Mouse (Mus musculus) intestine, embryonic 16.5 days (tissue): Measurements from ENCODE around the gene Ube2v1. TPM values are rescaled to one million over a fixed set of nuclear protein-coding genes. Genes with fewer than 3 reads are reported as not detected.

Experiments
- ATAC-seq: fragments of 200-750 bp; cut with Nextera tagmentation; 2 replicates; pipeline ENCODE4 v1.8.0; 2017; ENCODE audit warnings: moderate TSS enrichment, moderate library complexity
- H3K27ac ChIP-seq: fragments of 300-500 bp; sonication (generic); 2 replicates; pipeline ENCODE4 v1.5.1; 2014; ENCODE audit warnings: mild to moderate bottlenecking, low read length
- H3K27me3 ChIP-seq: fragments of 300-500 bp; sonication (generic); replicated peaks from 2 replicates; pipeline ENCODE4 v1.6.1; 2014; ENCODE audit warnings: low read length, control low read depth, mixed read lengths; ENCODE audit not compliant: control insufficient read depth, insufficient read depth
- H3K36me3 ChIP-seq: fragments of 300-500 bp; sonication (generic); 2 replicates; pipeline ENCODE4 v1.6.1; 2014; ENCODE audit warnings: low read length, control low read depth; ENCODE audit not compliant: control insufficient read depth, insufficient read depth
- H3K4me1 ChIP-seq: fragments of 300-500 bp; sonication (generic); 2 replicates; pipeline ENCODE4 v1.6.1; 2014; ENCODE audit warnings: low read length, control low read depth, mixed read lengths; ENCODE audit not compliant: control insufficient read depth, insufficient read depth
- H3K4me2 ChIP-seq: fragments of 300-500 bp; sonication (generic); 2 replicates; pipeline ENCODE4 v1.6.1; 2014; ENCODE audit warnings: low read depth, low read length, control low read depth
- H3K4me3 ChIP-seq: fragments of 300-500 bp; sonication (generic); 2 replicates; pipeline ENCODE4 v1.5.1; 2014; ENCODE audit warnings: mild to moderate bottlenecking, low read length
- H3K9ac ChIP-seq: fragments of 300-500 bp; sonication (generic); 2 replicates; pipeline ENCODE4 v1.6.1; 2014; ENCODE audit warnings: low read depth, low read length
- H3K9me3 ChIP-seq: fragments of 300-500 bp; sonication (generic); 2 replicates; pipeline ENCODE4 v1.6.1; 2016; ENCODE audit warnings: low read length, control low read depth; ENCODE audit not compliant: control insufficient read depth
- WGBS: fragments of 180-500 bp; shearing (Covaris S2); extraction: QIAGEN DNeasy Blood & Tissue Kit; methylation state at CpG from one replicate; pipeline ENCODE4 v1.1.7; 2014; 5-methylcytosine and 5-hydroxymethylcytosine counted together
- polyA plus RNA-seq: library from polyadenylated mRNA; unstranded; fragments of >200 nt; fragmentation: Nextera tagmentation; extraction: Ambion mirVana; gene quantifications from 2 replicates; pipeline ENCODE4 v1.2.1, GENCODE M21; 2015

Ube2v1 gene
- polyA plus RNA-seq, 1 experiment from 2014 or later, result 293 TPM

DNA sequence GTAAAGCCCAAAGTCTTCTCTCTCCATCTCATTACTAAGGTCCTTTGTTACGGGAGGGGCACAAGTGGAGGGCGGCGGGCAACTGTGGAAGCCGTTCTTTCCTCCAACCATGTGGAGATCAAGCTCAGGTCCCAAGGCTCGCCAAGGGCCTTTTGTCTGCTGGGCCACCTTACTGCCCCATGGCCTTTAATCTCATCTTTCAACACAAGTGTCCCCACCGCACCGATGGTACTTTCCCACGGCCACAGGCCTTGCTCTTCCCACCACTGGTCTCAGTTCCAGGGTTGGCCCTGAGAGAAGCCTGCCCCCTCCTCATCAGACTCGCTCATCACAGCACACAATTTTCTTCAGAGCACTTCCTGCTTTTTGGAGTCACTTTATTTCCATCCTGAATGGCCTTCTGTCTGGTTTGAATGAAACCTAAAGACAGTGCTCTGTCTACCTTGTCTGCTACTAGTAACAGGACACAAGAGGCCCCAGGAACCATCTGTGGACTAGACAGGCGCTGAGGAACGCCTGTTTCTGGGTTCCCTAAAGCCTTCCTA lies 2.2 kb downstream of the Ube2v1 start:
- Histone ChIP-seq H3K9me3 (no peaks in the 10 kb centered on the region), H3K9ac (peak overlapping the region; percentile 96), H3K27me3 (no peaks in the 10 kb centered on the region), H3K4me2 (peak overlapping the region; percentile 95), H3K36me3 (0 out of 2 replicates have a peak, but pooled peaks cover 4% of the 10 kb centered on the region), H3K4me1 (peaks cover 48% of the 10 kb centered on the region), H3K4me3 (peak overlapping the region; percentile 92), H3K27ac (peak overlapping the region; percentile 60)
- ATAC-seq, result no peak
- WGBS, result 69% methylated on average over 11 of the region's 11 CpGs

DNA sequence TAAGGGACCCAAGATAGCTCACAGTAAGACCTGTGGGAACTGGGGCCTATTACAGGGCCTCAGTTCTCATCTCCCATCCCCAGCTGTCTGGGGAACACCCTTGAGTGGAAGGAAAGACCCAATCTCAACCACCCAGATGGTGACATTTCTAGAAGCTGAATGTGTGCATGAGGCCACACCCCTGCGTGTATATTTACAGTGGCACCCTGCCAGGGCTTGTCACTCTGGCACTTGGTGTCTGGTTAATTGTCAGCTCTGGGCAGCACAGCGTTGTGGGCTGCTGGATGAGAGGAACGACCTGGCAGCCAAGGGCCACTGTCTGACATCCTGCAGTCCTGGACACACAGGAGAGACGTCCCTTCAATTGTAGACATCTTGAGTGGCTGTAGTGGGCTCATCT lies 3.0 kb downstream of the Ube2v1 start:
- Histone ChIP-seq H3K4me3 (no peak overlapping the region), H3K4me2 (no peak overlapping the region), H3K9me3 (no peaks in the 10 kb centered on the region), H3K27ac (peak overlapping the region; percentile 60; the same call in 1 of the 2 replicates), H3K27me3 (no peaks in the 10 kb centered on the region), H3K9ac (no peak overlapping the region), H3K4me1 (peaks cover 47% of the 10 kb centered on the region), H3K36me3 (0 out of 2 replicates have a peak, but pooled peaks cover 4% of the 10 kb centered on the region)
- ATAC-seq, result peak; percentile 30
- 27% methylated on average over 4 of the region's 4 CpGs for WGBS

DNA sequence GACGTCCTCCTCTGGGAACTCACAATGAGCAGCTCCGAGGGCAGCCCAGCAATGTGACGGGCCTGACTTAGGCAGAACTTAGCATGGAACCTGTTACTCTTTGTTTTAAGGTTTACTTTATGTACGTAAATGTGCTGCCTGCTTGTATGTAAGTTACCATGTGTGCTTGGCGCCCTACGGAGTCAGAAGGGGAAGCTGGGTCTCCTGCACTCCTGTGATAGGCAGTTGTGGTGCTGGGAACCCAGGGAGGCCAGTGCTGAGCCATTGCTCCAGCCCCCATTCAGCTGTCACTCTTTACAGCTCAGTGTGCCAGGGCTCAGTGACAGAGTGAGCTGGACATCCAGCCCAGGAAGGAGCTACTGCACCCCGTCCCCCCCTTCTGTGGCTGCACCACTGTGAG lies 4.9 kb downstream of the Ube2v1 start:
- WGBS, result 87% methylated on average over 7 of the region's 7 CpGs
- Histone ChIP-seq H3K9ac (no peak overlapping the region), H3K4me1 (peaks cover 37% of the 10 kb centered on the region)

DNA sequence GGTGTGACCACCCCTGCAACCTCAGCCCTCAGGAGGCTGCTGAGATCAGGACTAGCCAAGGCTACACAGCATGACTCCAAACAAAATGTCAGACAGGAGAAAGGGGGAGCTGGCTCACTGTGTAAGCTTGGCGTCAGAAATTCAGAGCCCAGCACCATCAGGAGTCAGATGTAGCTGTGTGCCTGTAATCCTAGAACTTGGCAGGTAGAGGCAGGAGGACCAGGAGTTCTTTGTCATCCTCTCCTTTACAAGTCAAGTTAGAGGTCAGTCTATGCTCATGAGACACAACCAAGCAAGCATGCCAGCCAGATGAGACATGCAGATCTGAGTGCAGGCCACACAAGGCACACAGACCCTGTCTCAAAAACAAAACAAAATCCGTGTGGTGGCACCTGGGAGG lies 6.2 kb downstream of the Ube2v1 start:
- H3K27me3 ChIP-seq, result no peaks in the 10 kb centered on the region
- peaks cover 42% of the 10 kb centered on the region for H3K4me1 ChIP-seq
- H3K4me2 ChIP-seq, result no peak overlapping the region
- no peaks in the 10 kb centered on the region for H3K9me3 ChIP-seq
- no peak for ATAC-seq
- WGBS, result 48% methylated on average over 2 of the region's 2 CpGs
- H3K9ac ChIP-seq, result 0 out of 2 replicates have a peak overlapping the region, but pooled peaks have one; percentile 29
- H3K4me3 ChIP-seq, result no peak overlapping the region
- H3K36me3 ChIP-seq, result 0 out of 2 replicates have a peak, but pooled peaks cover 4% of the 10 kb centered on the region
- H3K27ac ChIP-seq, result no peak overlapping the region

More for the DNA sequence above, 4.9 kb downstream of the Ube2v1 start:
- Histone ChIP-seq H3K27me3 (no peaks in the 10 kb centered on the region), H3K4me3 (no peak overlapping the region), H3K9me3 (no peaks in the 10 kb centered on the region), H3K36me3 (0 out of 2 replicates have a peak, but pooled peaks cover 4% of the 10 kb centered on the region), H3K27ac (no peak overlapping the region), H3K4me2 (no peak overlapping the region)
- no peak for ATAC-seq

DNA sequence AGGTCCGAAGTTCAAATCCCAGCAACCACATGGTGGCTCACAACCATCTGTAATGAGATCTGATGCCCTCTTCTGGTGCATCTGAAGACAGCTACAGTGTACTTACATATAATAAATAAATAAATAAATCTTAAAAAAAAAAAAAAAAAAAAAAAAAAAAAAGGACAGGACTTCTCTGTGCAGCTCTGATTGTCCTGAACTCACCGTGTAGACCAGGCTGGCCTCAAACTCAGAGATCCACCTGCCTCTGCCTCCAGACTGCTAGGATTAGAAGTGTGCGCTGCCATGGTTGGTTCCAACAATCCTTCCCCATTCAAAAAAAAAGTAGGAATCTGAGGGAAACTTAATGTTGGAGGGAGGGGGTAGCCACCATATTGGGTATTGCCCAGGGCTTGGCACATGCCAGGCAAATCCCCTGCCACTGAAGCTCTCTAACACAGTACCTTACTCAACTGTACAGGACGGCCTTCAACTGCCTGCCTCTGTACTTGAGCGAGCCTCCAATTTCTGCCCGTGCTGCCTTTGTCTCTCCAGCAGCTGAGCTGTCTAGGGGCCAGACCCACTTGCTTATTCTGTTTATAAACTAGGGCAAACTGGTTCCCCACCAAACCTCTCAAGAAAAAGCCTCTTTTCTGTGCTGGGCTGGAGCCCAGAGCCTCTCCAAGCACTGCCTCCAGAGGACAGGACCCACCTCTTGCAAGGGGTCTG lies 7.4 kb downstream of the Ube2v1 start:
- 0 out of 2 replicates have a peak, but pooled peaks cover 4% of the 10 kb centered on the region for H3K36me3 ChIP-seq
- no peak overlapping the region for H3K9ac ChIP-seq
- no peak overlapping the region for H3K4me2 ChIP-seq
- no peak overlapping the region for H3K4me3 ChIP-seq
- H3K27me3 ChIP-seq, result no peaks in the 10 kb centered on the region
- H3K4me1 ChIP-seq, result peaks cover 30% of the 10 kb centered on the region
- H3K27ac ChIP-seq, result no peak overlapping the region; the same call in 1 of the 2 replicates
- ATAC-seq, result no peak
- H3K9me3 ChIP-seq, result no peaks in the 10 kb centered on the region
- WGBS, result 85% methylated on average over 6 of the region's 6 CpGs

DNA sequence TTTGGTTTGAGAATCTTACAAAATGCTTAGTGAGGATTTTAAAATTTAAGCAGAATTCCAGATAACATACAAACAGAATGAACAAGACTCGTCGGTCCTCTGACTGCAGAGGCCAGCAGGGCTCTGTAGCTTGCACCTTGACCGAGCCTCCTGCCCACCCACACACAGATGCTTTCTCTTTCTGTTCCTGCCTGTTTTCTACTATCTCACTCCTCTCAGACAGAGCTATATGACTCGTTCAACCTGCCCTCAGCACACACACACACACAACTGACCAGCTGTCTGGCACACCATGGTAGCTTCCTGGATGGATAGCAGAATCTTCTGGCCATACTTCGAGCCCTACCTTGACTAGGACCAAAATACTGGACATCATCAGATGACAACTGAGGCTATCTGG lies 8.9 kb downstream of the Ube2v1 start:
- 0 out of 2 replicates have a peak, but pooled peaks cover 4% of the 10 kb centered on the region for H3K36me3 ChIP-seq
- no peak overlapping the region; the same call in 1 of the 2 replicates for H3K27ac ChIP-seq

DNA sequence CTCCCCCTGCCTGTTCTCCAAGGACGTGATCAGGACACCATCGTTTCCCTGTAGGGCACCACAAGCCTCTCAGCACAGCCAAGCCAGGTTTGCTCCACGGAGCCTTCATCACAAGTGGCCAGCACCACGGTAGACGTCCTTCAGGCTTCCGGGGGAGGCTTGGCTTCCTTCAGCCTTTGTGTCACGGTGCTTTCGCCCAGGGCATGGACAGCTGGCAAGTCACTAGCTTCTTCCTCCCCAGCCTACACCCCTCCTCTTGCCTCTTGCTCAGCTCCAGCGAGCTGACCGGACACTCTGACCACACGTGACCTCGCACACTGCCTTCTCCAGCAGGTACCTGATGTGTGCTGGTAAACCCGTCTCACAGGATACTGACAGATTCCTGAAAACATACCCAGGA lies 9.5 kb downstream of the Ube2v1 start:
- no peak overlapping the region for H3K9ac ChIP-seq
- no peak for ATAC-seq
- no peak overlapping the region for H3K4me3 ChIP-seq
- 0 out of 2 replicates have a peak, but pooled peaks cover under 1% of the 10 kb centered on the region for H3K36me3 ChIP-seq
- H3K4me2 ChIP-seq, result no peak overlapping the region
- 76% methylated on average over 13 of the region's 13 CpGs for WGBS
- no peak overlapping the region for H3K27ac ChIP-seq
- H3K4me1 ChIP-seq, result peaks cover 18% of the 10 kb centered on the region; the same call in 1 of the 2 replicates
- H3K9me3 ChIP-seq, result no peaks in the 10 kb centered on the region
- no peaks in the 10 kb centered on the region for H3K27me3 ChIP-seq

More for the DNA sequence above, 8.9 kb downstream of the Ube2v1 start:
- peak; percentile 43 for ATAC-seq
- 59% methylated on average over 5 of the region's 5 CpGs for WGBS
- no peak overlapping the region for H3K4me3 ChIP-seq
- no peak overlapping the region for H3K9ac ChIP-seq
- no peaks in the 10 kb centered on the region for H3K9me3 ChIP-seq
- H3K4me2 ChIP-seq, result no peak overlapping the region
- peaks cover 18% of the 10 kb centered on the region; the same call in 1 of the 2 replicates for H3K4me1 ChIP-seq
- H3K27me3 ChIP-seq, result no peaks in the 10 kb centered on the region

DNA sequence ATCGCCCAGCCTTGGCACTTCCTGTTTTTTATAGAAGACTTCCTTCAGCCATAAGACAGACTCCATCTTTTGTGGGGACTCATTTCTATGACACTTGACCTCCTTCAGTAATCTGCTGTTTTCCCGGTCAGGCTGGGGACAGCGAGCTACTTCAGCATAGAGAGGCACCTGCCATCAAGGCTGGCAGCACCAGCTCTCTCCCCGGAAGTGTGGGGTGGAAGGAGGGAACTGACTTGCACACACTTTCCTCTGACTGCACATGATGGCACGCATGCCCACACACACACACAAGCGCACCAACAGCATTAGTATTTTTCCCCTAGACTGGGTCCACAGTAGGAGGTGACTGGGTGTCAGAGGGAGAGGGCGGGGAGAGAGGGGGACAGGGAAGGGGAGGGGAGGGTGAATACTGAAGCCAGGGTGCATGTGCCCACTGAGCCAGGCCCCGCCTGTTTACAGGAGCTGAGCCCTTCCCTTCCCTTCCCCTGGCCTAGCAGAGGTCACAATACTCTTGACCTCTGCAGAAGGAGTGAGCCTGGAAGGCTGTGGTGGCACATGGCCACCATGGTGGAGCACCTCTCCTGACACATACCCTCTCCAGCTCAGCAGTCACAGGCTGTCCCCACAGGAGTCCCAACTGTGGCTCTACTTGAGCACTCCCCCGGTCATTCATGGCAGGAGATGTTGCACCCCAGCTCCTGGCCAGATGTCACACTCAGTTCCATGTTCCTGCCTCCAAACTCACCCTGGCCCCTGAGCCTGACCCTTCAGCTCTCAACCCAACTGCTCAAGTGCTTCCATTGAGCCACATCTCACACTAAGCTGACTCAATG lies 10.4 kb downstream of the Ube2v1 start:
- no peaks in the 10 kb centered on the region for H3K9me3 ChIP-seq
- H3K36me3 ChIP-seq, result peaks cover 2% of the 10 kb centered on the region
- no peak overlapping the region for H3K9ac ChIP-seq
- H3K4me1 ChIP-seq, result peaks cover 18% of the 10 kb centered on the region; the same call in 1 of the 2 replicates
- no peak overlapping the region for H3K4me2 ChIP-seq
- H3K4me3 ChIP-seq, result no peak overlapping the region
- 72% methylated on average over 9 of the region's 9 CpGs for WGBS
- ATAC-seq, result no peak
- H3K27ac ChIP-seq, result no peak overlapping the region
- H3K27me3 ChIP-seq, result no peaks in the 10 kb centered on the region

DNA sequence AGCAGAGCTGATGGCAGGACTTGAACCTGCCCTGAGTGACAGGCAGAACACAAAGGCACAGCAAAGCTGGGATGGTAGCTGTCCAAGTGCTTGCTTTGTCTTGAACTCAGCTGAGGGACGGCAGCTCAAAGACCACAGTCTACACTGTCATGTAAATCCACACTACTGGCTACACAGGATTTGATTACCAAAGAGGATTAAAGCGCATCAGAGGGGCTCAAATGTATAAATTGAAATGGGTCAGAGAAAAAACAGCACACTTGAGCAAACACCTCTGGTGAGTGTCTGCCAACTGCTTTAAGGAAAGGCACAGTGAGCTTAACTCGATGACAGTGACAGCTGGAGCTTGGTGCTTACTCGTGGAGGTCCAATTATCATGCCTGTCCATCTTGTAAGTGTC lies 14.4 kb downstream of the Ube2v1 start:
- H3K36me3 ChIP-seq, result peaks cover 31% of the 10 kb centered on the region
- 68% methylated on average over 4 of the region's 4 CpGs for WGBS

More for the DNA sequence above, 14.4 kb downstream of the Ube2v1 start:
- peaks cover 2% of the 10 kb centered on the region; the same call in 1 of the 2 replicates for H3K9me3 ChIP-seq
- H3K27ac ChIP-seq, result no peak overlapping the region
- no peak overlapping the region for H3K9ac ChIP-seq
- H3K4me1 ChIP-seq, result peaks cover 9% of the 10 kb centered on the region; the same call in 1 of the 2 replicates
- H3K27me3 ChIP-seq, result no peaks in the 10 kb centered on the region
- no peak for ATAC-seq
- no peak overlapping the region for H3K4me2 ChIP-seq
- no peak overlapping the region for H3K4me3 ChIP-seq
